Mouse (Mus musculus): ENCODE data around the gene Slc22a1. TPM values are rescaled to one million over a fixed set of nuclear protein-coding genes. Genes with fewer than 3 reads are reported as not detected.
"Not testable (repeated sequence)": the region's sequence is repeated elsewhere in the genome, so short reads cannot be mapped to it uniquely, and the experiment has no call there.

The Slc22a1 gene
- polyA plus RNA-seq, 1 experiment from 2014 or later, result 0.34 TPM

- H3K27ac ChIP-seq (ENCODE audit: low read depth), result no peak overlapping the region
- no peaks in the 10 kb centered on the region for H3K27me3 ChIP-seq (replicated peaks; ENCODE audit: control insufficient read depth, insufficient read depth, low read length)
- H3K36me3 ChIP-seq (ENCODE audit: control insufficient read depth, insufficient read depth, low read length), result peaks cover 90% of the 10 kb centered on the region
- no peak for DNase-seq (ENCODE audit: low spot score)
- no peak overlapping the region for H3K4me3 ChIP-seq (ENCODE audit: low read depth, low read length)
- no peak overlapping the region for H3K4me2 ChIP-seq (ENCODE audit: low read length)
- no peak overlapping the region for H3K9ac ChIP-seq (ENCODE audit: low read length)
- no peaks in the 10 kb centered on the region for H3K9me3 ChIP-seq (ENCODE audit: control insufficient read depth, low read length)
- 72% methylated on average over 7 of the region's 7 CpGs for WGBS
- no peak for ATAC-seq (replicated peaks; ENCODE audit: low FRiP score, low TSS enrichment, low read depth)
- H3K4me1 ChIP-seq (replicated peaks; ENCODE audit: control insufficient read depth, insufficient read depth, low read length), result no peaks in the 10 kb centered on the region
Measured at GRCm38 (mm10) chr17:12691899-12692298, 16.3 kb upstream of the Slc22a1 start.

DNA sequence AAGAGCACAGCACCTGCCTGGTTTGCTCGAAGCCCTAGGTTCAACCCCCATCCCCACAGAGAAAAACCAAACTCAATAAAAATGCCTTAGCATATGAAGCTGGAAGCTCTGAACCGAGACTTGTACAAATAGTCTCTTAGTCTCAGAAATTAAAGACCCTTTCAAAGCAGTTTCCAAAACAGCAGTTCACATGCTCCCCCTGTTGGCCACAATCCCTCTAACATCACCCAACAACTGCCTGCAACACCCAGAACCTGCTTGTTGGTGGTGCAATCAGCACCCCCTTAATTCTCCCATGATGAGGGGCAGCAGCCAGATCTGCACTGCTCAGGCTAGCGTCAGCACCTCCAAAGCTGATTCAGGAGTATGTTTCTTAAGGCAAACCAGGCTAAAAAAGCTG lies 13.9 kb upstream of the Slc22a1 start:
- ATAC-seq (replicated peaks; ENCODE audit: low FRiP score, low TSS enrichment, low read depth), result no peak
- H3K27me3 ChIP-seq (replicated peaks; ENCODE audit: control insufficient read depth, insufficient read depth, low read length), result no peaks in the 10 kb centered on the region
- peaks cover 92% of the 10 kb centered on the region for H3K36me3 ChIP-seq (ENCODE audit: control insufficient read depth, insufficient read depth, low read length)
- no peak overlapping the region for H3K4me3 ChIP-seq (ENCODE audit: low read depth, low read length)
- no peak overlapping the region for H3K9ac ChIP-seq (ENCODE audit: low read length)
- no peak overlapping the region for H3K27ac ChIP-seq (ENCODE audit: low read depth)
- no peak overlapping the region for H3K4me2 ChIP-seq (ENCODE audit: low read length)
- DNase-seq (ENCODE audit: low spot score), result no peak
- no peaks in the 10 kb centered on the region for H3K4me1 ChIP-seq (replicated peaks; ENCODE audit: control insufficient read depth, insufficient read depth, low read length)
- 57% methylated on average over 3 of the region's 3 CpGs for WGBS
- H3K9me3 ChIP-seq (ENCODE audit: control insufficient read depth, low read length), result no peaks in the 10 kb centered on the region

DNA sequence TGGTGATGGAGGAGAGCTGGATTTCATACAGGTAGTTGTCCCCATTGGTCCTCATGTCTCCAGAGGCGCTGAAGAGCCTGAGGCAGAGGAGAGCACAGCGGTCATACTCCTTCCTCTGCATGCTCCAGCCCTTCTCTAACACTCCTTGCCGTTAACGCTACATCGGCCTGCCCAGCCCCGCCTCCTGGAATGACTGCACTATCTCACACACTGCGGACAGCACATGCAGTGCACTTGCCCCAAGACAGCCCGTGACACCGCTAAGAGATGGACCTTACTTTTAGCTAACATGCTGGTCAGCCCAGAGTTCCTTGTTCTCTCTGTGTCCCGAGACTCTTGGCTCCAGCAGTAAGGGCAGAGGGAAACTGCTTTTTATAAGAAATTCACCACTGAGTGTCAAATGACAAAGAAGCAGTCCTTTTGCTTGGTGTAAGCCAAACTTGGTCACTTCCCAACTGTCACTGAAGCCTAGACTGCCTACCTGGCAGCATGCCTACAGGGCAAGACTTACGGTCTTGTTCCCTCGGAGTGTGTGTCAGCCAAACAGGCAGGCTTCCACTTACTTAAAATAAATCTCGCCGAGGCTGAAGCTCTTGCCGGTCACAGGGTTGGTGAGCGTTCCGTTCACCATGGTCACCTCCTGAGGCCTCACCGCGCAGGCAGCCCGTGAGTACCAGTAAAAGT lies 12.9 kb upstream of the Slc22a1 start:
- DNase-seq (ENCODE audit: low spot score) (no peak), ATAC-seq (replicated peaks; ENCODE audit: low FRiP score, low TSS enrichment, low read depth) (no peak)
- H3K9me3 ChIP-seq (ENCODE audit: control insufficient read depth, low read length), result no peaks in the 10 kb centered on the region
- no peaks in the 10 kb centered on the region for H3K27me3 ChIP-seq (replicated peaks; ENCODE audit: control insufficient read depth, insufficient read depth, low read length)
- no peak overlapping the region for H3K4me3 ChIP-seq (ENCODE audit: low read depth, low read length)
- 79% methylated on average over 20 of the region's 20 CpGs for WGBS
- H3K9ac ChIP-seq (ENCODE audit: low read length), result no peak overlapping the region
- H3K4me1 ChIP-seq (replicated peaks; ENCODE audit: control insufficient read depth, insufficient read depth, low read length), result no peaks in the 10 kb centered on the region
- no peak overlapping the region for H3K4me2 ChIP-seq (ENCODE audit: low read length)
- H3K36me3 ChIP-seq (ENCODE audit: control insufficient read depth, insufficient read depth, low read length), result peaks cover 92% of the 10 kb centered on the region
- no peak overlapping the region for H3K27ac ChIP-seq (ENCODE audit: low read depth)

GRCm38 (mm10) chr17:12684928-12685624 lies 9.4 kb upstream of the Slc22a1 start:
- Histone ChIP-seq H3K4me3 (ENCODE audit: low read depth, low read length) (no peak overlapping the region), H3K9ac (ENCODE audit: low read length) (no peak overlapping the region), H3K27ac (ENCODE audit: low read depth) (no peak overlapping the region), H3K36me3 (ENCODE audit: control insufficient read depth, insufficient read depth, low read length) (peaks cover 74% of the 10 kb centered on the region), H3K4me1 (replicated peaks; ENCODE audit: control insufficient read depth, insufficient read depth, low read length) (no peaks in the 10 kb centered on the region), H3K27me3 (replicated peaks; ENCODE audit: control insufficient read depth, insufficient read depth, low read length) (no peaks in the 10 kb centered on the region), H3K4me2 (ENCODE audit: low read length) (no peak overlapping the region), H3K9me3 (ENCODE audit: control insufficient read depth, low read length) (no peaks in the 10 kb centered on the region)
- no peak for DNase-seq (ENCODE audit: low spot score)
- WGBS, result 81% methylated on average over 7 of the region's 7 CpGs
- ATAC-seq (replicated peaks; ENCODE audit: low FRiP score, low TSS enrichment, low read depth), result no peak

DNA sequence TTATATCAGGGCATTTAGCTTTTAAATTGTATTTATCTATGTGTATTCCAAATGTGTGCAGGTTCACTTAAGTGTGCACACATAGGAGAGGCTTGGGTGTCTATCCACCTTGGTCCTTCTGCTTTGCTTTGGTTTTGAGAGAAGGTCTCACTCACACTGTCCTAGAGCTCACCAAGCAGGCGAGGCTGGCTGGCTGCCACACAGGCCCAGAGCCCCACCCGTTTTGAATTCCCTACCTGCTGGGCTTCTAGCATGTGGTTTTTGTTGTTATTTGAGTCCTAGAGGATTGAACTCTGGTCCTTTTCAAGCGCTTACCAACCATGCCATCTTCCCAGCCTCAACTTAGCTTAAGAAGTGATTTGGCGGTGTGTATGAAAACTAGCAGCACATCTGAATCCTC lies 8.8 kb upstream of the Slc22a1 start:
- no peaks in the 10 kb centered on the region for H3K4me1 ChIP-seq (replicated peaks; ENCODE audit: control insufficient read depth, insufficient read depth, low read length)
- no peaks in the 10 kb centered on the region for H3K9me3 ChIP-seq (ENCODE audit: control insufficient read depth, low read length)
- H3K9ac ChIP-seq (ENCODE audit: low read length), result no peak overlapping the region
- H3K4me3 ChIP-seq (ENCODE audit: low read depth, low read length), result no peak overlapping the region
- H3K27me3 ChIP-seq (replicated peaks; ENCODE audit: control insufficient read depth, insufficient read depth, low read length), result no peaks in the 10 kb centered on the region
- ATAC-seq (replicated peaks; ENCODE audit: low FRiP score, low TSS enrichment, low read depth), result no peak
- DNase-seq (ENCODE audit: low spot score), result no peak
- H3K4me2 ChIP-seq (ENCODE audit: low read length), result no peak overlapping the region
- WGBS, result 59% methylated on average over 4 of the region's 4 CpGs
- no peak overlapping the region for H3K27ac ChIP-seq (ENCODE audit: low read depth)
- peaks cover 67% of the 10 kb centered on the region for H3K36me3 ChIP-seq (ENCODE audit: control insufficient read depth, insufficient read depth, low read length)

DNA sequence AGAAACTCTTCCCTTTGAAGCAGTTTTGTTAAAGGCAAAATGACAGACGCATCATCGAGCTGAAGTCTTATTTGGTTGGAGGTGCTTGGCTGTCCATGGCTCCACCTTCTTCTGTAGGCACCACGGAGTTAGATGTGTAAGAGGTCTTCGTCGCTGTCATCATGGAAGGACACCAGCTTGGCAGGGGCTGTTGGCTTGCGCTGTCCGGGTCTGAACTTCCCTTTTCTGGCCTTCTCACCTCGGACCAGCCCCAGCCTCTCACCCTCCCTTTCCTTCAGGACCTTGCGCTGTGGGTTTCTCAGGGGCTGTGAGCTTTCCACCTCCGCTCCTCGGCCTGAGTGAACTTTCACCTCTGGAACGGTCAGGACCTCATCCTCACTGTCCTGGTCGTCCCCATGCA lies 8.0 kb upstream of the Slc22a1 start:
- no peak overlapping the region for H3K4me2 ChIP-seq (ENCODE audit: low read length)
- no peak overlapping the region for H3K9ac ChIP-seq (ENCODE audit: low read length)
- ATAC-seq (replicated peaks; ENCODE audit: low FRiP score, low TSS enrichment, low read depth), result no peak
- H3K9me3 ChIP-seq (ENCODE audit: control insufficient read depth, low read length), result no peaks in the 10 kb centered on the region
- no peak overlapping the region for H3K27ac ChIP-seq (ENCODE audit: low read depth)
- WGBS, result 93% methylated on average over 13 of the region's 13 CpGs
- H3K4me3 ChIP-seq (ENCODE audit: low read depth, low read length), result no peak overlapping the region
- DNase-seq (ENCODE audit: low spot score), result no peak
- H3K4me1 ChIP-seq (replicated peaks; ENCODE audit: control insufficient read depth, insufficient read depth, low read length), result no peaks in the 10 kb centered on the region
- peaks cover 60% of the 10 kb centered on the region for H3K36me3 ChIP-seq (ENCODE audit: control insufficient read depth, insufficient read depth, low read length)
- H3K27me3 ChIP-seq (replicated peaks; ENCODE audit: control insufficient read depth, insufficient read depth, low read length), result no peaks in the 10 kb centered on the region

DNA sequence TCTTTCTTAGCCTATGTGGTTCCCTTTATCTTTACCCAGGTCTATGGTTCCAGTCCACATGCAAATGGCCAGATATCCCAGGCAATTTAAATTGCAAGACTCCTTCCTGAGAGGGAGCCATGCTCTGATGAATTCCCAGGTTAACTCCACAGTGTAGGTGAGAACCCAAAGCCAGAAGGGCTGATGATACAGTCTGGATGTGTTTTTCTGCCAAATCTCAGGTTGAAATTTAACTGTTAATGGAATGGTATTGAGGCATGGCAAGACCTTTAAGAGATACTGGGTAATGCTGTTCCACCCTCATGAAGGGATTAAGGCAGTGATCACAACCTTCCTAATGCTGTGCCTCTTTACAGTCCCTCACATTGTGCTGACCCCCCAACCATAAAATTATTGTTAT lies 2.6 kb upstream of the Slc22a1 start:
- Histone ChIP-seq H3K4me1 (replicated peaks; ENCODE audit: control insufficient read depth, insufficient read depth, low read length) (no peaks in the 10 kb centered on the region), H3K27me3 (replicated peaks; ENCODE audit: control insufficient read depth, insufficient read depth, low read length) (no peaks in the 10 kb centered on the region), H3K4me2 (ENCODE audit: low read length) (no peak overlapping the region), H3K4me3 (ENCODE audit: low read depth, low read length) (no peak overlapping the region), H3K36me3 (ENCODE audit: control insufficient read depth, insufficient read depth, low read length) (peaks cover 13% of the 10 kb centered on the region), H3K9ac (ENCODE audit: low read length) (no peak overlapping the region), H3K27ac (ENCODE audit: low read depth) (no peak overlapping the region), H3K9me3 (ENCODE audit: control insufficient read depth, low read length) (no peaks in the 10 kb centered on the region)
- no peak for ATAC-seq (replicated peaks; ENCODE audit: low FRiP score, low TSS enrichment, low read depth)
- DNase-seq (ENCODE audit: low spot score), result no peak

DNA sequence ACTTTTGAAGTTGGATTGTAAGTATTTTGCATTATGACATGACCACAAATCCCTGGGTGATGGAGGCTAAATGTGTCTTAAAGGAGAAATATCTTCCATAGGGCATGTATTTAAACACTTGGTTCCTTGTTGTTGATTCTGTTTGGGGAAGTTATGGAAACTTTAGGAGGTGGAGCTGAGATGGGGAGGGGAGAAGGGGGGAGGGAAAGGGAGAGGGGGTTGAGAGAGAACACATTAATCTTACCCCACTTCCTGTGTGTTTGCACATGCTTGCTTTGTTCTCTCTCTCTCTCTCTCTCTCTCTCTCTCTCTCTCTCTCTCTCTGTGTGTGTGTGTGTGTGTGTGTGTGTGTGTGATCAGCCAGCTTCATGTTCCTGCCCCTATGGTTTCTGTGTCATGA lies 1.5 kb upstream of the Slc22a1 start:
- ATAC-seq (replicated peaks; ENCODE audit: low FRiP score, low TSS enrichment, low read depth) (no peak), DNase-seq (ENCODE audit: low spot score) (no peak)
- Histone ChIP-seq H3K27me3 (replicated peaks; ENCODE audit: control insufficient read depth, insufficient read depth, low read length) (no peaks in the 10 kb centered on the region), H3K4me3 (ENCODE audit: low read depth, low read length) (no peak overlapping the region), H3K36me3 (ENCODE audit: control insufficient read depth, insufficient read depth, low read length) (0 out of 2 replicates have a peak, but pooled peaks cover 4% of the 10 kb centered on the region), H3K27ac (ENCODE audit: low read depth) (no peak overlapping the region), H3K9me3 (ENCODE audit: control insufficient read depth, low read length) (no peaks in the 10 kb centered on the region), H3K4me2 (ENCODE audit: low read length) (no peak overlapping the region), H3K9ac (ENCODE audit: low read length) (no peak overlapping the region), H3K4me1 (replicated peaks; ENCODE audit: control insufficient read depth, insufficient read depth, low read length) (no peaks in the 10 kb centered on the region)

DNA sequence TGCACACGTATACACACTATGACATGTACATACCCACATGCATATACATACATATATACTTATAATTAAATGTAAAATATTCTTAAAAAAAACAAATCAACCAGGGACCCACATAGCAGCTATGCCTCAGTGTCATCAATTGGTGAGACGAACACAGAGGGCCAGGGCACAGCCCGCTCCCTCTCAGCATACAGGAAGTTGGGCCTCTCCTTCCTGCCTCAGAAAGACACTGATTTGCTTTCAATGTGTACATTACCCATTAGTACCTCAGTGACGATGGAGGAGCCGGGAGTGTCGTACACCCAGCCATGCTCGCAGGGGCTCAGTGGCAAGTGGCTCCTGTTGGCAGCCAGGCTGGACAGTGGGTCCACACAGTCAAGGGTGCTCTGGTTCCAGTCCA lies 649 bp downstream of the Slc22a1 start:
- not testable (repeated sequence) for H3K4me3 ChIP-seq (ENCODE audit: low read depth, low read length); ATAC-seq (replicated peaks; ENCODE audit: low FRiP score, low TSS enrichment, low read depth); H3K9ac ChIP-seq (ENCODE audit: low read length); H3K4me2 ChIP-seq (ENCODE audit: low read length); DNase-seq (ENCODE audit: low spot score); H3K27me3 ChIP-seq (replicated peaks; ENCODE audit: control insufficient read depth, insufficient read depth, low read length); H3K27ac ChIP-seq (ENCODE audit: low read depth); H3K9me3 ChIP-seq (ENCODE audit: control insufficient read depth, low read length); H3K4me1 ChIP-seq (replicated peaks; ENCODE audit: control insufficient read depth, insufficient read depth, low read length); H3K36me3 ChIP-seq (ENCODE audit: control insufficient read depth, insufficient read depth, low read length)
- 81% methylated on average over 7 of the region's 7 CpGs for WGBS
